Mouse (Mus musculus) stomach, postnatal 0 days (tissue): ENCODE data around the gene D5Ertd579e. TPM values are rescaled to one million over a fixed set of nuclear protein-coding genes. Genes with fewer than 3 reads are reported as not detected.

Experiments used
- ATAC-seq: fragments of 200-750 bp; cut with Nextera tagmentation; 2 replicates; pipeline ENCODE4 v1.8.0; 2017; ENCODE audit not compliant: low FRiP score, low TSS enrichment
- DNase-seq: peaks from one replicate; pipeline ENCODE4 v3.0.0-alpha.2; 2016; ENCODE audit warnings: low spot score
- H3K27ac ChIP-seq: fragments of 300-500 bp; sonication (generic); replicated peaks from 2 replicates; pipeline ENCODE4 v1.5.1; 2014; ENCODE audit warnings: mild to moderate bottlenecking, control low read depth
- H3K27me3 ChIP-seq: fragments of 300-500 bp; sonication (generic); 2 replicates; pipeline ENCODE4 v1.6.1; 2014; ENCODE audit warnings: low read length; ENCODE audit not compliant: control insufficient read depth, insufficient read depth
- H3K36me3 ChIP-seq: fragments of 300-500 bp; sonication (generic); 2 replicates; pipeline ENCODE4 v1.6.1; 2014; ENCODE audit warnings: low read length, mixed read lengths; ENCODE audit not compliant: control insufficient read depth, insufficient read depth
- H3K4me1 ChIP-seq: fragments of 300-500 bp; sonication (generic); replicated peaks from 2 replicates; pipeline ENCODE4 v1.6.1; 2014; ENCODE audit warnings: antibody characterized with exemption; ENCODE audit not compliant: control insufficient read depth, insufficient read depth
- H3K4me2 ChIP-seq: fragments of 300-500 bp; sonication (generic); replicated peaks from 2 replicates; pipeline ENCODE4 v1.6.1; 2014; ENCODE audit warnings: low read depth, mild to moderate bottlenecking, control low read depth, moderate library complexity
- H3K4me3 ChIP-seq: fragments of 300-500 bp; sonication (generic); 2 replicates; pipeline ENCODE4 v1.5.1; 2014; ENCODE audit warnings: low read depth, low read length, control low read depth
- H3K9ac ChIP-seq: fragments of 300-500 bp; sonication (generic); 2 replicates; pipeline ENCODE4 v1.6.1; 2014; ENCODE audit warnings: mild to moderate bottlenecking, low read length, control low read depth, mixed read lengths
- H3K9me3 ChIP-seq: fragments of 300-500 bp; sonication (generic); 2 replicates; pipeline ENCODE4 v1.6.1; 2016; ENCODE audit warnings: low read length; ENCODE audit not compliant: control insufficient read depth
- CTCF ChIP-seq: IDR thresholded peaks from 2 replicates; pipeline ENCODE4 v1.5.1; 2016; ENCODE audit warnings: antibody characterized with exemption, low read depth, mild to moderate bottlenecking, moderate library complexity
- EP300 ChIP-seq: optimal IDR thresholded peaks from 2 replicates; pipeline ENCODE3; 2016; ENCODE audit warnings: antibody characterized with exemption
- WGBS: fragments of 180-500 bp; shearing (Covaris S2); extraction: QIAGEN DNeasy Blood & Tissue Kit; methylation state at CpG from one replicate; pipeline ENCODE4 v1.1.7; 2014; 5-methylcytosine and 5-hydroxymethylcytosine counted together
- polyA plus RNA-seq: library from polyadenylated mRNA; unstranded; fragments of >200 nt; fragmentation: Nextera tagmentation; extraction: Ambion mirVana; gene quantifications from 2 replicates; pipeline ENCODE4 v1.2.1, GENCODE M21; 2015

The D5Ertd579e gene
- polyA plus RNA-seq, 1 experiment from 2014 or later, result 22.7 TPM

DNA sequence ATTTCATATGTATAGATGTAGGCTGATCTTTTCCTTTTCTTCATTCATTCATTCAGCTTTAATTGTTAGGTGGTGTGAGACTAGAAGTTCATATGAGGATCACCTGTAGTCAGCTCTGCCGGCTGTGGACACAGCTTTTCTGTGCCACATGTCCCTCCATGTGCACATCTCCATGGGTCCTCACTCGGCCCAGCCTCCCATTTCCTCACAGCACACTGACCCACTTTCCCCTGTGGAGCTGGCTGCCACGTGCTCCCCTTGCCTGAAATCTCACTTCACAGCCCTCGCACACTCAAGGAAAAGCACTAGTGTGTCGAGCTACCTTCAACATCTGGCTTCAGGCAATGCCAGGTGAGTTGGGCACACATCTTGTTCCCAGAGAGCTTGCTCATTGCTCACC lies 23.3 kb upstream of the D5Ertd579e start:
- DNase-seq, result no peak
- whole genome bisulfite sequencing, result 83% methylated on average over 5 of the region's 5 CpGs
- Histone ChIP-seq H3K4me3 (no peak overlapping the region), H3K9me3 (no peaks in the 10 kb centered on the region), H3K9ac (no peak overlapping the region), H3K36me3 (no peaks in the 10 kb centered on the region), H3K4me1 (no peaks in the 10 kb centered on the region), H3K27me3 (no peaks in the 10 kb centered on the region), H3K4me2 (no peak overlapping the region), H3K27ac (no peak overlapping the region)
- no peak for ATAC-seq
- TF ChIP-seq CTCF, result no peak
- TF ChIP-seq EP300, result no peak

- Histone ChIP-seq H3K4me3 (no peak overlapping the region), H3K4me2 (no peak overlapping the region), H3K27ac (no peak overlapping the region), H3K9me3 (no peaks in the 10 kb centered on the region), H3K36me3 (no peaks in the 10 kb centered on the region), H3K27me3 (no peaks in the 10 kb centered on the region), H3K9ac (no peak overlapping the region), H3K4me1 (0 out of 2 replicates have a peak, but pooled peaks cover 3% of the 10 kb centered on the region)
- whole genome bisulfite sequencing, result 55% methylated on average over 3 of the region's 3 CpGs
- TF ChIP-seq EP300 (no peak), CTCF (no peak)
- no peak for DNase-seq
- no peak for ATAC-seq
These were observed 22.1 kb upstream of the D5Ertd579e start for GRCm38 (mm10) chr5:36717889-36718288.

DNA sequence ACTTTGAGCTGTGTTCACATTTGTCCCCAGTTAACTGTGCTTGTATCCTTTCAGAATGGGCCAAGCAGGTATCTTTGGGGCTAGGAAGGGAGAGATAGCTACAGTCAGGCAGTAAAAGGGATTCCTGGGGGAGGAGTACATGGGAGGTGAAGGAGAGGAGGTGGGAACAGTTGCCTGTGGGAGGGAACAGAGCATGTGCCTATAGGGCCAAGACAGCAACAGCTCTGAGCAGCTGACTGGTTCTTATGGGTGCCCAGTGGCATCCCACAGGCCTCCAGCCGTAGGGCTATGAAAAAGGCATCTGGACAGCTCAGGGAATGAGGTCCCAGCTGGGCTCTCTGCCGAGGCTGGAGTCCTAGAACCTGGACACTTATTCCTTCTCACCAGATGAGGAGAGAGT lies 21.0 kb upstream of the D5Ertd579e start:
- no peak for TF ChIP-seq EP300
- TF ChIP-seq CTCF, result no peak
- Histone ChIP-seq H3K4me3 (no peak overlapping the region), H3K9ac (no peak overlapping the region), H3K9me3 (no peaks in the 10 kb centered on the region), H3K27me3 (no peaks in the 10 kb centered on the region), H3K27ac (no peak overlapping the region), H3K4me2 (no peak overlapping the region), H3K4me1 (peaks cover 8% of the 10 kb centered on the region; the same call in 1 of the 2 replicates), H3K36me3 (no peaks in the 10 kb centered on the region)
- 72% methylated on average over 2 of the region's 2 CpGs for WGBS
- DNase-seq, result no peak
- ATAC-seq, result no peak

GRCm38 (mm10) chr5:36714832-36715231 lies 19.0 kb upstream of the D5Ertd579e start:
- DNase-seq (no peak), ATAC-seq (no peak)
- WGBS, result 68% methylated on average over 3 of the region's 3 CpGs
- H3K36me3 ChIP-seq, result no peaks in the 10 kb centered on the region
- H3K4me2 ChIP-seq, result no peak overlapping the region
- H3K27ac ChIP-seq, result peak overlapping the region; percentile 90
- H3K9ac ChIP-seq, result no peak overlapping the region
- H3K9me3 ChIP-seq, result no peaks in the 10 kb centered on the region
- peaks cover 8% of the 10 kb centered on the region; the same call in 1 of the 2 replicates for H3K4me1 ChIP-seq
- TF ChIP-seq EP300 (no peak), CTCF (no peak)
- no peaks in the 10 kb centered on the region for H3K27me3 ChIP-seq
- no peak overlapping the region for H3K4me3 ChIP-seq

DNA sequence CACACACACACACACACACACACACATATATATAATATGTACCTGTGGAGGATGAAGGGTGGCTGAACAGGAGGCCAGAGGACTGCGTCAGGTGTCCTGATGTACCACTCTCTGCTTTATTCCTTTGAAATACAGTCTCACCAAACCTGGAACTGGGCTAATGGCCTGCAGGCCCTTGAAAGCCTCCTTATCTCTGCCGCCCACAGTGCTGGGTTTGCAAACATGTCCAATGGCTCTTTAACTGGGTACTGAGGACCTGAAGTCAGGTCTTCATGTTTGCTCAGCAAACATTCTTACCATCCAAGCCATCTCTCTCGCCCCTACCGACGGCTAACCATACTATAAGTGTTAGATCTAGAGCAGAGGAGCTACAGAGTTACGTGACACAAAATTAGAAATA lies 17.9 kb upstream of the D5Ertd579e start:
- no peak overlapping the region for H3K4me2 ChIP-seq
- H3K36me3 ChIP-seq, result no peaks in the 10 kb centered on the region
- TF ChIP-seq CTCF, result no peak
- no peak for TF ChIP-seq EP300
- 64% methylated on average over 6 of the region's 6 CpGs for WGBS
- H3K9me3 ChIP-seq, result no peaks in the 10 kb centered on the region
- no peak overlapping the region for H3K4me3 ChIP-seq
- no peak for ATAC-seq
- H3K27ac ChIP-seq, result peak overlapping the region; percentile 90
- H3K27me3 ChIP-seq, result no peaks in the 10 kb centered on the region
- no peak overlapping the region for H3K9ac ChIP-seq
- peaks cover 8% of the 10 kb centered on the region; the same call in 1 of the 2 replicates for H3K4me1 ChIP-seq
- DNase-seq, result peak; percentile 40

GRCm38 (mm10) chr5:36712553-36713534 lies 17.0 kb upstream of the D5Ertd579e start:
- peak overlapping the region; percentile 90 for H3K27ac ChIP-seq
- peak; percentile 40; the same call in 1 of the 2 replicates for TF ChIP-seq CTCF
- peak; percentile 57 for TF ChIP-seq EP300
- H3K4me3 ChIP-seq, result peak overlapping the region; percentile 32
- no peaks in the 10 kb centered on the region for H3K9me3 ChIP-seq
- H3K4me1 ChIP-seq, result peaks cover 8% of the 10 kb centered on the region; the same call in 1 of the 2 replicates
- peak; percentile 96 for DNase-seq
- WGBS, result 6% methylated on average over 31 of the region's 31 CpGs
- H3K9ac ChIP-seq, result peak overlapping the region; percentile 63; the same call in 1 of the 2 replicates
- peak overlapping the region; percentile 64 for H3K4me2 ChIP-seq
- H3K36me3 ChIP-seq, result no peaks in the 10 kb centered on the region
- H3K27me3 ChIP-seq, result no peaks in the 10 kb centered on the region
- ATAC-seq, result peak; percentile 97
